Mouse (Mus musculus): ENCODE data around the gene Arfip2. TPM values are rescaled to one million over a fixed set of nuclear protein-coding genes. Genes with fewer than 3 reads are reported as not detected.

Gene Arfip2
- polyA plus RNA-seq (2015; fragmentation: Nextera tagmentation; extraction: Ambion mirVana), result 82.0 and 89.0 TPM in 2 replicates

- under 1% methylated on average over 45 of the region's 45 CpGs for WGBS
- H3K4me3 ChIP-seq (replicated peaks), result peak within 1 kb of the TSS; percentile 56
- H3K36me3 ChIP-seq, result peaks cover 36% of the 10 kb centered on the region
- peak; percentile 96 for ATAC-seq (ENCODE audit: low FRiP score)
- peak within 1 kb of the TSS; percentile 88 for H3K9ac ChIP-seq (replicated peaks)
- H3K27ac ChIP-seq (replicated peaks), result peak within 1 kb of the TSS; percentile 91
- H3K9me3 ChIP-seq (replicated peaks), result no peaks in the 10 kb centered on the region
- H3K4me1 ChIP-seq, result peaks cover 46% of the 10 kb centered on the region
- H3K27me3 ChIP-seq (replicated peaks), result no peaks in the 10 kb centered on the region
- H3K4me2 ChIP-seq, result peak within 1 kb of the TSS; percentile 98
These were observed at the start of gene Arfip2, which contains the start of gene Gm45799 for GRCm38 (mm10) chr7:105640233-105640893. Arfip2 (minus strand) TSS chr7:105640416. Gm45799 (plus strand) TSS chr7:105640552.

GRCm38 (mm10) chr7:105685541-105686197 lies 45.5 kb upstream of the Arfip2 start:
- Histone ChIP-seq H3K27ac (replicated peaks) (no peak overlapping the region), H3K4me3 (replicated peaks) (no peak overlapping the region), H3K9me3 (replicated peaks) (no peaks in the 10 kb centered on the region), H3K4me1 (no peaks in the 10 kb centered on the region), H3K4me2 (0 out of 2 replicates have a peak overlapping the region, but pooled peaks have one; percentile 13), H3K9ac (replicated peaks) (no peak overlapping the region), H3K36me3 (no peaks in the 10 kb centered on the region), H3K27me3 (replicated peaks) (no peaks in the 10 kb centered on the region)
- no peak for ATAC-seq (ENCODE audit: low FRiP score)
- WGBS, result 14% methylated on average over 13 of the region's 13 CpGs

GRCm38 (mm10) chr7:105650639-105651435 lies 10.6 kb upstream of the Arfip2 start, which contains the start of gene Dnhd1:
Dnhd1 (plus strand) TSS chr7:105650827.
- H3K4me2 ChIP-seq, result peak within 1 kb of the TSS; percentile 82
- peak within 1 kb of the TSS; percentile 40 for H3K4me3 ChIP-seq (replicated peaks)
- H3K4me1 ChIP-seq, result peaks cover 11% of the 10 kb centered on the region
- no peaks in the 10 kb centered on the region for H3K36me3 ChIP-seq
- no peaks in the 10 kb centered on the region for H3K27me3 ChIP-seq (replicated peaks)
- peak within 1 kb of the TSS; percentile 28; the same call in 1 of the 2 replicates for H3K27ac ChIP-seq (replicated peaks)
- peak within 1 kb of the TSS; percentile 46 for H3K9ac ChIP-seq (replicated peaks)
- WGBS, result 2% methylated on average over 17 of the region's 17 CpGs
- H3K9me3 ChIP-seq (replicated peaks), result no peaks in the 10 kb centered on the region
- peak; percentile 93 for ATAC-seq (ENCODE audit: low FRiP score)

- Histone ChIP-seq H3K4me2 (peak overlapping the region; percentile 98), H3K9ac (replicated peaks) (no peak overlapping the region), H3K4me3 (replicated peaks) (0 out of 2 replicates have a peak overlapping the region, but pooled peaks have one; percentile 56), H3K4me1 (peaks cover 37% of the 10 kb centered on the region), H3K27ac (replicated peaks) (no peak overlapping the region), H3K36me3 (peaks cover 27% of the 10 kb centered on the region), H3K9me3 (replicated peaks) (no peaks in the 10 kb centered on the region), H3K27me3 (replicated peaks) (no peaks in the 10 kb centered on the region)
- 48% methylated on average over 3 of the region's 3 CpGs for WGBS
- ATAC-seq (ENCODE audit: low FRiP score), result no peak
These were observed 1.7 kb upstream of the Arfip2 start for GRCm38 (mm10) chr7:105641936-105642335.

- peak overlapping the region; percentile 56 for H3K4me3 ChIP-seq (replicated peaks)
- peaks cover 36% of the 10 kb centered on the region for H3K36me3 ChIP-seq
- H3K27me3 ChIP-seq (replicated peaks), result no peaks in the 10 kb centered on the region
- H3K27ac ChIP-seq (replicated peaks), result peak overlapping the region; percentile 91
- under 1% methylated on average over 18 of the region's 18 CpGs for WGBS
- peaks cover 42% of the 10 kb centered on the region for H3K4me1 ChIP-seq
- ATAC-seq (ENCODE audit: low FRiP score), result no peak; the same call in 1 of the 2 replicates
- H3K9ac ChIP-seq (replicated peaks), result peak overlapping the region; percentile 81
- H3K4me2 ChIP-seq, result peak overlapping the region; percentile 98
- no peaks in the 10 kb centered on the region for H3K9me3 ChIP-seq (replicated peaks)
These were observed 659 bp upstream of the Arfip2 start for GRCm38 (mm10) chr7:105640894-105641255.

GRCm38 (mm10) chr7:105639756-105640155 lies 460 bp downstream of the Arfip2 start, which contains the start of gene Timm10b:
Timm10b (plus strand) TSS chr7:105640056.
- Histone ChIP-seq H3K4me3 (replicated peaks) (peak within 1 kb of the TSS; percentile 56), H3K9ac (replicated peaks) (peak within 1 kb of the TSS; percentile 88), H3K9me3 (replicated peaks) (no peaks in the 10 kb centered on the region), H3K27me3 (replicated peaks) (no peaks in the 10 kb centered on the region), H3K36me3 (peaks cover 30% of the 10 kb centered on the region), H3K4me2 (peak within 1 kb of the TSS; percentile 98), H3K4me1 (peaks cover 52% of the 10 kb centered on the region), H3K27ac (replicated peaks) (peak within 1 kb of the TSS; percentile 91)
- 6% methylated on average over 2 of the region's 2 CpGs for WGBS
- no peak for ATAC-seq (ENCODE audit: low FRiP score)

- H3K27me3 ChIP-seq (replicated peaks), result no peaks in the 10 kb centered on the region
- H3K36me3 ChIP-seq, result peaks cover 30% of the 10 kb centered on the region
- ATAC-seq (ENCODE audit: low FRiP score), result no peak
- H3K4me3 ChIP-seq (replicated peaks), result peak overlapping the region; percentile 56
- H3K9ac ChIP-seq (replicated peaks), result peak overlapping the region; percentile 88
- H3K9me3 ChIP-seq (replicated peaks), result no peaks in the 10 kb centered on the region
- WGBS, result 75% methylated on average over 9 of the region's 9 CpGs
- peaks cover 57% of the 10 kb centered on the region for H3K4me1 ChIP-seq
- H3K27ac ChIP-seq (replicated peaks), result no peak overlapping the region
- peak overlapping the region; percentile 98 for H3K4me2 ChIP-seq
These were observed 912 bp downstream of the Arfip2 start for GRCm38 (mm10) chr7:105639304-105639703.

- Histone ChIP-seq H3K27ac (replicated peaks) (no peak overlapping the region), H3K4me2 (peak overlapping the region; percentile 98; the same call in 1 of the 2 replicates), H3K4me3 (replicated peaks) (0 out of 2 replicates have a peak overlapping the region, but pooled peaks have one; percentile 56), H3K9me3 (replicated peaks) (no peaks in the 10 kb centered on the region), H3K9ac (replicated peaks) (no peak overlapping the region), H3K4me1 (peaks cover 62% of the 10 kb centered on the region), H3K36me3 (peaks cover 28% of the 10 kb centered on the region), H3K27me3 (replicated peaks) (no peaks in the 10 kb centered on the region)
- 96% methylated on average over 6 of the region's 6 CpGs for WGBS
- no peak for ATAC-seq (ENCODE audit: low FRiP score)
These were observed 1.4 kb downstream of the Arfip2 start for GRCm38 (mm10) chr7:105638776-105639175.

GRCm38 (mm10) chr7:105635726-105636125 lies 4.5 kb downstream of the Arfip2 start:
- H3K4me3 ChIP-seq (replicated peaks), result no peak overlapping the region
- H3K4me2 ChIP-seq, result no peak overlapping the region
- peak overlapping the region; percentile 92 for H3K27ac ChIP-seq (replicated peaks)
- no peaks in the 10 kb centered on the region for H3K27me3 ChIP-seq (replicated peaks)
- no peak for ATAC-seq (ENCODE audit: low FRiP score)
- 96% methylated on average over 2 of the region's 2 CpGs for WGBS
- no peaks in the 10 kb centered on the region for H3K9me3 ChIP-seq (replicated peaks)
- H3K36me3 ChIP-seq, result peaks cover 21% of the 10 kb centered on the region
- H3K4me1 ChIP-seq, result peaks cover 69% of the 10 kb centered on the region
- H3K9ac ChIP-seq (replicated peaks), result 0 out of 2 replicates have a peak overlapping the region, but pooled peaks have one; percentile 0

GRCm38 (mm10) chr7:105634272-105634920 lies 5.8 kb downstream of the Arfip2 start:
- Histone ChIP-seq H3K36me3 (peaks cover 21% of the 10 kb centered on the region), H3K27me3 (replicated peaks) (no peaks in the 10 kb centered on the region), H3K27ac (replicated peaks) (peak overlapping the region; percentile 92), H3K9me3 (replicated peaks) (no peaks in the 10 kb centered on the region), H3K4me3 (replicated peaks) (peak overlapping the region; percentile 95), H3K4me1 (peaks cover 73% of the 10 kb centered on the region), H3K4me2 (peak overlapping the region; percentile 77), H3K9ac (replicated peaks) (peak overlapping the region; percentile 94)
- peak; percentile 5; the same call in 1 of the 2 replicates for ATAC-seq (ENCODE audit: low FRiP score)
- WGBS, result 31% methylated on average over 9 of the region's 9 CpGs

GRCm38 (mm10) chr7:105633801-105634135 lies 6.4 kb downstream of the Arfip2 start:
- H3K4me2 ChIP-seq, result peak overlapping the region; percentile 77
- ATAC-seq (ENCODE audit: low FRiP score), result no peak
- peak overlapping the region; percentile 95 for H3K4me3 ChIP-seq (replicated peaks)
- H3K9ac ChIP-seq (replicated peaks), result peak overlapping the region; percentile 94
- no peaks in the 10 kb centered on the region for H3K9me3 ChIP-seq (replicated peaks)
- no peaks in the 10 kb centered on the region for H3K27me3 ChIP-seq (replicated peaks)
- peaks cover 21% of the 10 kb centered on the region for H3K36me3 ChIP-seq
- peaks cover 73% of the 10 kb centered on the region for H3K4me1 ChIP-seq
- H3K27ac ChIP-seq (replicated peaks), result peak overlapping the region; percentile 92
- WGBS, result 4% methylated on average over 10 of the region's 10 CpGs
